Mouse (Mus musculus) hindbrain, embryonic 11.5 days (tissue): Measurements from ENCODE around the gene Dnttip1. TPM values are rescaled to one million over a fixed set of nuclear protein-coding genes. Genes with fewer than 3 reads are reported as not detected.

Experiments
- ATAC-seq: fragments of 200-750 bp; cut with Nextera tagmentation; 2 replicates; pipeline ENCODE4 v1.8.0; 2017; ENCODE audit warnings: mild to moderate bottlenecking, moderate TSS enrichment, moderate library complexity; ENCODE audit not compliant: low FRiP score
- DNase-seq: peaks from one replicate; pipeline ENCODE4 v3.0.0-alpha.2; 2015; ENCODE audit warnings: low spot score
- H3K27ac ChIP-seq: fragments of 300-500 bp; sonication (generic); 2 replicates; pipeline ENCODE4 v1.5.1; 2014; ENCODE audit warnings: mild to moderate bottlenecking, low read depth, low read length
- H3K27me3 ChIP-seq: fragments of 300-500 bp; sonication (generic); 2 replicates; pipeline ENCODE4 v1.6.1; 2014; ENCODE audit warnings: mild to moderate bottlenecking, low read length, moderate library complexity, mixed read lengths; ENCODE audit not compliant: control insufficient read depth, insufficient read depth
- H3K36me3 ChIP-seq: fragments of 300-500 bp; sonication (generic); 2 replicates; pipeline ENCODE4 v1.6.1; 2014; ENCODE audit warnings: mild to moderate bottlenecking, low read length, moderate library complexity, mixed read lengths; ENCODE audit not compliant: control insufficient read depth, insufficient read depth
- H3K4me1 ChIP-seq: fragments of 300-500 bp; sonication (generic); replicated peaks from 2 replicates; pipeline ENCODE4 v1.6.1; 2014; ENCODE audit warnings: low read length, mixed read lengths; ENCODE audit not compliant: control insufficient read depth, insufficient read depth
- H3K4me2 ChIP-seq: fragments of 300-500 bp; sonication (generic); replicated peaks from 2 replicates; pipeline ENCODE4 v1.6.1; 2014; ENCODE audit warnings: mild to moderate bottlenecking, low read depth, low read length
- H3K4me3 ChIP-seq: fragments of 300-500 bp; sonication (generic); 2 replicates; pipeline ENCODE4 v1.5.1; 2014; ENCODE audit warnings: low read depth, low read length
- H3K9ac ChIP-seq: fragments of 300-500 bp; sonication (generic); 2 replicates; pipeline ENCODE4 v1.6.1; 2014; ENCODE audit warnings: low read depth, low read length
- H3K9me3 ChIP-seq: fragments of 300-500 bp; sonication (generic); 2 replicates; pipeline ENCODE4 v1.6.1; 2016; ENCODE audit warnings: low read length; ENCODE audit not compliant: control insufficient read depth
- WGBS: fragments of 180-500 bp; shearing (Covaris S2); extraction: QIAGEN DNeasy Blood & Tissue Kit; methylation state at CpG from one replicate; pipeline ENCODE4 v1.1.7; 2014; 5-methylcytosine and 5-hydroxymethylcytosine counted together
- polyA plus RNA-seq: library from polyadenylated mRNA; unstranded; fragments of >200 nt; fragmentation: Nextera tagmentation; extraction: Ambion mirVana; gene quantifications from 2 replicates; pipeline ENCODE4 v1.2.1, GENCODE M21; 2014

The Dnttip1 gene
- polyA plus RNA-seq, 1 experiment from 2014 or later: 79.4 TPM

DNA sequence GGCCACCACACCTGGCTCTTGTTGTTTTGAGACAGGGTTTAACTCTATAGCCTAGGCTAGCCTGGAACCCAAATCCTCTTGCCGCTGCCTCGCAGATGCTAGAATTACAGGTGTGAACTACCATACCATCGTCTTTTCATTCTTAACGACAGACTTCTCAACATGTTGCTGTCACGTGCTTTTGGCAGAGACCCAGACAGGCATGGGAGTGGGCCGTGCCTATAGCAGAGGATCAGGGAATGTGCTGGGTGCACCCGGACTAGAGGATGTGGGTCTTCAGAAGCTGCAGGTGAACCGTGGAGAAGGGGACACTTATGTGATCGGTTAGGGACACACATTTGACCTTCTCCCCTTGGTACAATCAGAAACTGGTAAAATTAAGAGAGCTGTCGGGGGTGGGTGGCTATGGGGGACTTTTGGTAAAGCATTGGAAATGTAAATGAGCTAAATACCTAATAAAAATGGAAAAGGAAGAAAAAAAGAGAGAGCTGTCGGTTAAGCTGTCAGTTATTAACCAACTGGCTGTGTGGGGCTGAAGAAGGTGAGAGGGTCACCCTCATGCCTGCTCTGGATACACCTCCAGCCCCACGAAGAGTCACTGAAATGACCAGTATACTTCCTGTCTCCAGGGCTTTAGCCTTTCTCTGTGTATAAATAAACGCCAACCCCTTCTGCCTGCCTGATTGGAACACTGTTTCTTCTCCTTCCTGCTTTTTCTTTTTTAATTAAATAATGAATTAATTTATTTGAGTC lies 54.6 kb downstream of the Dnttip1 start:
- no peak overlapping the region for H3K4me2 ChIP-seq
- no peak overlapping the region for H3K4me3 ChIP-seq
- peaks cover 4% of the 10 kb centered on the region for H3K4me1 ChIP-seq
- ATAC-seq (no peak), DNase-seq (no peak)
- 93% methylated on average over 13 of the region's 13 CpGs for WGBS
- no peak overlapping the region for H3K27ac ChIP-seq
- H3K9me3 ChIP-seq: no peaks in the 10 kb centered on the region
- H3K27me3 ChIP-seq: no peaks in the 10 kb centered on the region
- H3K9ac ChIP-seq: no peak overlapping the region
- H3K36me3 ChIP-seq: peaks cover 3% of the 10 kb centered on the region; the same call in 1 of the 2 replicates

DNA sequence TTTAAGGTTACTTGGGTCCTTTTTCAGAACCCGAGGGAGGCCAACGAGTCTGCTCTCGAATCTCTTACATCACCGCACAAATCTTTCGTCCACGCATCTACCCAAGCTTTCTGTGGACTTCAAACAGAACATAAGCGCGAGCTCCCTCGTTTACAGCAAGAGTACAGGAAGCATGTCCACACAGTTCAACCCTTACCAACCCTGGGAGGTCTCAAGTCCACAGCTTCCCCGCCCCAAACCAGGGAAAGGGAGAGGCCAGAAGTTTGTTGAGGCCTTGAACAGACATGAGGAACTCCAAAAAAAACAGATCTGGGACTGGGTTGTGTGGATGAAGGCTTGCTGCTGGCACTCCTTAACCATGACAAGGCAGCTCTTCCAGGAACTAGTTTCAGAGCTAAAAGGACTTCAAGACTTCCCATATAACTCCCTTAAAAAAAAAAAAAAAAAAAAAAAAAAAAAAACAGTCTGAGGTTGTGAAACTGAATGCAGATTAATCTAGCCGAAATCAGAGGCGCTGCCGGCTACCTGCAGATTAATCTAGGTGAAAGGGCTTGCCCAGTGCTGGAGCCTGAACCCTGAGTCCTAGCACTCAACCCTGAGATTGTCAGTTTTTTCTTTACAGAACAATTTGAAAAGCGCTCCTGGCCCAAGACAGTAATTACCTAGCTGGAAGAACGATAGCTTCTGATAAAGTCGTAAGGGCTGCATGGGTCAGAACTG lies 57.6 kb downstream of the Dnttip1 start:
- Histone ChIP-seq H3K27me3 (no peaks in the 10 kb centered on the region), H3K9me3 (no peaks in the 10 kb centered on the region), H3K4me1 (peaks cover 4% of the 10 kb centered on the region), H3K36me3 (peaks cover 3% of the 10 kb centered on the region; the same call in 1 of the 2 replicates), H3K9ac (peak overlapping the region; percentile 68; the same call in 1 of the 2 replicates), H3K4me2 (peak overlapping the region; percentile 51; the same call in 1 of the 2 replicates), H3K27ac (no peak overlapping the region), H3K4me3 (peak overlapping the region; percentile 83; the same call in 1 of the 2 replicates)
- no peak for ATAC-seq
- 92% methylated on average over 16 of the region's 16 CpGs for WGBS
- DNase-seq: no peak

DNA sequence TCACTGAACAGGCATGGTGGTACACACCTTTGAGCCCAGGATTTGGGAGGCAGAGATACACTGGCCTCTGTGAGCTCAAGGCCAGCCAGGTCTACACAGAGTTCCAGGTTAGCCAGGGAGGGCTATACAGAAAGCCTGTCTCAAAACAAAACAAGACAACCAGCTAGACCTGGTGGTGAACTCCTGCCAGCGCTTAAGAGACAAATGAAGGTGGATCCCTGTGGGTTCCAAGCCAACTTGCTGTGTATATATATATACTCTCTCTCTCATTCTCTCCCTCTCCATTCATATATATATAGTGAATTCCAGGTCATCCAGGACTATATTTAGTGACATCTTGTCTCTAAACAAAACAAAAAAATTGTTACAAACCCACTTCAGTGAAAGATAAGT lies 58.1 kb downstream of the Dnttip1 start:
- H3K9ac ChIP-seq: peak overlapping the region; percentile 68; the same call in 1 of the 2 replicates
- H3K4me3 ChIP-seq: peak overlapping the region; percentile 83
- DNase-seq: no peak
- ATAC-seq: no peak
- WGBS: 69% methylated on average over 1 of the region's 1 CpGs
- no peak overlapping the region for H3K27ac ChIP-seq
- H3K9me3 ChIP-seq: no peaks in the 10 kb centered on the region
- peaks cover 4% of the 10 kb centered on the region for H3K4me1 ChIP-seq
- no peaks in the 10 kb centered on the region for H3K27me3 ChIP-seq
- peaks cover 6% of the 10 kb centered on the region; the same call in 1 of the 2 replicates for H3K36me3 ChIP-seq
- peak overlapping the region; percentile 51 for H3K4me2 ChIP-seq

DNA sequence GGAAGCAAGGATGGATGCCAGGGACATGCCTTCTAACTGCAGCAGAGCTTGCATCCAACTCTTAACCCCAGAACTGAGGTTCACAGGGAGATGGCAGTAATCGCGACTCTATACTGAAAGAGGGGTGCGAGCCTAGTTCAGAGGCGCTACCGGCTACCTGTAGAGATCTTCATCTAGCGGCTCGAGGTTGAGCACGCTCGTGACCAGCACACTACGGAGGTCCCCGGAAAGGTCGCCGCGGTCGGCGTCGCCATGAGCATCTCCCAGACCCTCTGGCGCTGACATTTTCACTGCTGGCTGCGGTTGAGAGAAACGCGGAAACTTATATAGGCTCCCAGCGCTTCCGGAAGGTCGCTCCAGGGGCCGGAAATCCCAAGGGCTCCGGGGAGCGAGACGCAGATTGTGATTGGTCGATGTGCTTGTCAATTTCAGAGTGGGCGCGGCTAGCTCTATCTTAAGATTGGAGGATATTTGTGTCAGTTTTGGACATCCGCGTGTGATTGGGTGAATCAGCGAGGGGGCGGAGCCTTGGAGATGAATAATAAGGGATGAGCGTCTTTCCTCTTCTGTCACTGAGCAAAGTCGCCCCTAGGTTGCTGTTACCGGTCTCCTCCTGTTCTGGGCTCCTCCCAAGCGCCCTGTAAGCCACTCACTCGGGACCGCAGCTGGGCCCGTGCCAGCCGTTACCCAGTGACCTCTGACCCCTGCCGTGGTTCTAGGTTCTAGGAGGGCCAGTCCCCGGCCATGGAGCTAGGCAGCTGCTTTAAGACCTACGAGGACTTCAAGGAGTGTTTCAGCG lies 58.9 kb downstream of the Dnttip1 start, which contains the start of the genes Acot8 and Zswim3:
Gene Acot8, minus strand, starts transcription at position 350 of the 799 bp plus-strand sequence.
Gene Zswim3, plus strand, starts transcription at position 566 of the 799 bp plus-strand sequence.
- Histone ChIP-seq H3K9me3 (no peaks in the 10 kb centered on the region), H3K4me3 (peak within 1 kb of the TSS; percentile 83), H3K4me1 (peaks cover 4% of the 10 kb centered on the region), H3K4me2 (peak within 1 kb of the TSS; percentile 77), H3K9ac (peak within 1 kb of the TSS; percentile 75), H3K36me3 (peaks cover 3% of the 10 kb centered on the region; the same call in 1 of the 2 replicates), H3K27me3 (no peaks in the 10 kb centered on the region), H3K27ac (peak within 1 kb of the TSS; percentile 77)
- DNase-seq: peak; percentile 98
- ATAC-seq: peak; percentile 97
- WGBS: under 1% methylated on average over 47 of the region's 47 CpGs

DNA sequence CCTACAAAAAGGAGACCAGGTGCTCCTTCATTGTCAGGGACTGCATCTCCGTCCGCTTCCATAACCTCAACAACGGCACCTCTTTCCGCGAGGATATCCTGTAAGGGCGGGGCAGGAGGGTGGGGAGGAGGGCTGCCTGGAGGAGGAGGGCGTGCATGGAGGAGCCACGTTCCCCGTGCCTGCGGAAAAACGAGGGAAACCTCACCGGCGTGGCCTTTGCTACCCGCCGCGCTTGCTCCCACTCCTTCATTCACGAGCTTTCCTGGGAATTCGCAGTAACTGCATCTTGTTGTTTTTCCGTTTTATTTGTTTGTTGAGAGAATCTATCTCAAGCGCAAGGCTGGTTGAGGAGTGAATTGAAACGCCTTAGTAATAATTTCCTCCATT lies 59.5 kb downstream of the Dnttip1 start:
- WGBS: 2% methylated on average over 21 of the region's 21 CpGs
- Histone ChIP-seq H3K9me3 (no peaks in the 10 kb centered on the region), H3K36me3 (peaks cover 3% of the 10 kb centered on the region; the same call in 1 of the 2 replicates), H3K27me3 (no peaks in the 10 kb centered on the region), H3K4me3 (peak overlapping the region; percentile 83), H3K4me2 (peak overlapping the region; percentile 77), H3K27ac (peak overlapping the region; percentile 77), H3K9ac (peak overlapping the region; percentile 75), H3K4me1 (peaks cover 4% of the 10 kb centered on the region)
- no peak for DNase-seq
- peak; percentile 72 for ATAC-seq

DNA sequence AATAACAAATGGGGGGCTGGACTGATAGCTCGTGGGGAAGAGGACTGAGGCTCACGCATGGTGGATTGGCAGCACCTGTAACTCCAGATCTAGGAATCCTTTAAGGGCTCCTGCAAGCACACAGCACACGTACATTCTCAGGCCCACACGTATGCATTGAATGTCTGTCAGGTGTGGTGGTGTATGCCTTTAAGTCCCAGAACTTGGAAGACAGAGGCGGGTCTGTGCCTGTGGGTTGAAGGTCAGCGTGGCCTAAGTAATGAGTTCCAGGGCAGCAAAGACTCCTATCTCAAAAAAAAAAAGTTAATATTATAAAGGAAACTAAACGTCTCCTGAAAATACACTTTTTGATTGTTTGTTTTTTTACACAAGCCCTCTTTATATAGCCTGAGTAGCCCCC lies 60.8 kb downstream of the Dnttip1 start:
- Histone ChIP-seq H3K36me3 (peaks cover 3% of the 10 kb centered on the region; the same call in 1 of the 2 replicates), H3K27me3 (no peaks in the 10 kb centered on the region), H3K9me3 (no peaks in the 10 kb centered on the region), H3K4me1 (peaks cover 4% of the 10 kb centered on the region), H3K27ac (no peak overlapping the region), H3K4me3 (no peak overlapping the region), H3K4me2 (no peak overlapping the region), H3K9ac (no peak overlapping the region)
- no peak for DNase-seq
- WGBS: 84% methylated on average over 7 of the region's 7 CpGs
- ATAC-seq: no peak

DNA sequence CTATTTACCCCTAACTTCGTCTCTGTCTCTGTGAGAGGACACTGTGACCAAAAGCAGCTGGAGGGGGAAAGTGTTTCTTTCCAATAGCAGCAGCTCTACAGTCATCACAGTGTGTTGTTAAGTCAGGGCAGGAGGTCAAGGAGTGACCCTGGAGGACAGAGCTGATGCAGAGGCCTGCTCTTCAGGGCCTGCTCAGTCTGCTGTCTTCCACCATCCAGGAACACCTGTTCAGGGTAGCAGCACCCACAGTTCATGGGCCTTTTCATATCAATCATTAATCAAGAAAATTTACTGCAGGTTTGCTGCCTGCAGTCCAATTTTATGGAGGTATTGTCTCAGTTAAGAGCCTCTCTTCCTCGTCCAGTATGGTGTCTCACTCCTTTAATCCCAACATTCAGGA lies 67.8 kb downstream of the Dnttip1 start:
- 63% methylated on average over 2 of the region's 2 CpGs for WGBS
- DNase-seq (no peak), ATAC-seq (no peak)
- H3K4me3 ChIP-seq: no peak overlapping the region
- H3K27me3 ChIP-seq: no peaks in the 10 kb centered on the region
- H3K4me2 ChIP-seq: no peak overlapping the region
- H3K27ac ChIP-seq: no peak overlapping the region
- no peaks in the 10 kb centered on the region for H3K9me3 ChIP-seq
- H3K4me1 ChIP-seq: no peaks in the 10 kb centered on the region
- H3K9ac ChIP-seq: no peak overlapping the region
- H3K36me3 ChIP-seq: peaks cover 3% of the 10 kb centered on the region; the same call in 1 of the 2 replicates

DNA sequence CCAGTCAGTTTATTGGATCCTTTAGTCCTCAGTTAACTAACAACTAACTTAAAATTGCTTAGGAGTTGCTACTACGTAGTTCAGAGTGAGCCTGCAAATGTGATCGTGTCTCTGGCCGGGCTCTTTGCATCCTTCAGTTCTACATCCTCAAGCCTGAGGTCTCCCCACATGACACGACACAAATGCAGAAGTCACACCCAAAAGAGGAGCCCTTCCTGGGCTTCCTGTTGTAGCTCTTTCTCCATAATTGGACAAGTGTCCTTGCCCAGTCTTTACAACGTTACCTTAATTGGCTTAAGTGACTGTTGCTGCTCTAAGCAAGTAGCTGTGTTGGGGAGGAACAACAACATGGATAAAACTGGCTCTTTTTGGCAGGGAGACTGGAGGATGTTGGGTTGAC lies 69.6 kb downstream of the Dnttip1 start:
- 89% methylated on average over 5 of the region's 5 CpGs for WGBS
- ATAC-seq: no peak
- no peaks in the 10 kb centered on the region for H3K36me3 ChIP-seq
- DNase-seq: no peak
- H3K9ac ChIP-seq: no peak overlapping the region
- no peak overlapping the region for H3K27ac ChIP-seq
- H3K9me3 ChIP-seq: no peaks in the 10 kb centered on the region
- no peaks in the 10 kb centered on the region for H3K4me1 ChIP-seq
- no peak overlapping the region for H3K4me3 ChIP-seq
- no peaks in the 10 kb centered on the region for H3K27me3 ChIP-seq
- no peak overlapping the region for H3K4me2 ChIP-seq
